Mouse (Mus musculus) left cerebral cortex, adult 2 months (tissue): Measurements from ENCODE around the gene Zfp553. TPM values are rescaled to one million over a fixed set of nuclear protein-coding genes. Genes with fewer than 3 reads are reported as not detected.
"Not testable (repeated sequence)": the region's sequence is repeated elsewhere in the genome, so short reads cannot be mapped to it uniquely, and the experiment has no call there.

Experiments
- DNase-seq, 2 experiments: peaks; one replicate each; pipeline ENCODE4 v3.0.0; 2021 to 2022; ENCODE audit warnings: low spot score in 2 of 2, mixed read lengths in 1 of 2; ENCODE audit errors: extremely low spot score in 1 of 2
- H3K27ac ChIP-seq: fragments of 200-600 bp; 2 replicates; pipeline ENCODE4 v1.8.1; 2022
- H3K4me3 ChIP-seq: fragments of 200-600 bp; 2 replicates; pipeline ENCODE4 v1.8.1; 2022
- CTCF ChIP-seq: fragments of 200-600 bp; IDR thresholded peaks from 2 replicates; pipeline ENCODE4 v1.8.1; 2022; ENCODE audit warnings: antibody characterized with exemption, mild to moderate bottlenecking, moderate library complexity
- intact Hi-C: fragments of 180-260 bp; cut with DNase I; formaldehyde crosslinking; loops from one replicate; pipeline ENCODE4 v1.15.1; 2025
- total RNA-seq, 2 experiments: library from RNA; stranded (reverse); gene quantifications; 2 replicates each; pipeline ENCODE4 v1.2.3; 2021

The Zfp553 gene
- total RNA-seq, 2 experiments from 2014 or later, result 17.8 to 20.5 TPM

- peak; percentile 27 for TF ChIP-seq CTCF
- DNase-seq, result peak; percentile 92 to 93
- Histone ChIP-seq H3K27ac (peak within 1 kb of the TSS; percentile 97), H3K4me3 (peak within 1 kb of the TSS; percentile 93)
- intact Hi-C loops, result no loop called here
Measured at GRCm38 (mm10) chr7:127243870-127244657, 11.2 kb downstream of the Zfp553 start, which contains the start of gene Zfp771. Gene Zfp771 (plus strand): TSS chr7:127244274.

- DNase-seq, result no peak
- peak overlapping the region; percentile 97 for H3K27ac ChIP-seq
- H3K4me3 ChIP-seq, result peak overlapping the region; percentile 93
- intact Hi-C loops, result no loop called here
- TF ChIP-seq CTCF, result no peak
Measured at GRCm38 (mm10) chr7:127244658-127245510, 12.0 kb downstream of the Zfp553 start.

- H3K27ac ChIP-seq, DNase-seq, intact Hi-C loops, H3K4me3 ChIP-seq: not testable (repeated sequence)
Measured at GRCm38 (mm10) chr7:127250511-127250910, 17.6 kb downstream of the Zfp553 start.

GRCm38 (mm10) chr7:127252414-127252813, 19.6 kb downstream of the Zfp553 start:
- Histone ChIP-seq H3K4me3 (no peak overlapping the region), H3K27ac (no peak overlapping the region; the same call in 1 of the 2 replicates)
- intact Hi-C loops, result no loop called here
- peak; percentile 61 for TF ChIP-seq CTCF
- no peak for DNase-seq

- DNase-seq, result no peak
- intact Hi-C loops, result no loop called here
- peak overlapping the region; percentile 52 for H3K4me3 ChIP-seq
- H3K27ac ChIP-seq, result peak overlapping the region; percentile 99
- TF ChIP-seq CTCF, result no peak
Measured at GRCm38 (mm10) chr7:127253341-127253740, 20.5 kb downstream of the Zfp553 start.

- peak overlapping the region; percentile 99 for H3K27ac ChIP-seq
- DNase-seq, result peak; percentile 95 to 96
- H3K4me3 ChIP-seq, result peak overlapping the region; percentile 52
- no peak for TF ChIP-seq CTCF
- intact Hi-C loops, result loop anchor here (1.0 kb wide), 1 partner anchor 46 kb away; the partner anchor contains the start of genes Mylpf and Tbc1d10b
Measured at GRCm38 (mm10) chr7:127253821-127254769, 21.2 kb downstream of the Zfp553 start.

GRCm38 (mm10) chr7:127255008-127255407, 22.1 kb downstream of the Zfp553 start:
- intact Hi-C loops, result no loop called here
- DNase-seq, result no peak
- no peak overlapping the region; the same call in 1 of the 2 replicates for H3K4me3 ChIP-seq
- H3K27ac ChIP-seq, result peak overlapping the region; percentile 99; the same call in 1 of the 2 replicates
- TF ChIP-seq CTCF, result no peak

- no peak overlapping the region for H3K27ac ChIP-seq
- DNase-seq, result no peak
- TF ChIP-seq CTCF, result no peak
- H3K4me3 ChIP-seq, result no peak overlapping the region
- intact Hi-C loops, result no loop called here
Measured at GRCm38 (mm10) chr7:127255965-127256364, 23.1 kb downstream of the Zfp553 start.

- intact Hi-C loops, result no loop called here
Measured at GRCm38 (mm10) chr7:127256518-127256917, 23.7 kb downstream of the Zfp553 start.

GRCm38 (mm10) chr7:127259186-127259905, 26.5 kb downstream of the Zfp553 start:
- DNase-seq, result no peak
- intact Hi-C loops, result no loop called here
- no peak overlapping the region; the same call in 1 of the 2 replicates for H3K4me3 ChIP-seq
- H3K27ac ChIP-seq, result no peak overlapping the region; the same call in 1 of the 2 replicates
- TF ChIP-seq CTCF, result no peak

More at GRCm38 (mm10) chr7:127256518-127256917, 23.7 kb downstream of the Zfp553 start:
- Histone ChIP-seq H3K4me3 (no peak overlapping the region), H3K27ac (no peak overlapping the region)
- TF ChIP-seq CTCF, result no peak
- no peak for DNase-seq
